Mouse (Mus musculus) inflammation-experienced regulatory T-cells, adult 6 months (primary cell): Measurements from ENCODE around the gene Gdpd2. TPM values are rescaled to one million over a fixed set of nuclear protein-coding genes. Genes with fewer than 3 reads are reported as not detected.

ENCODE experiments used
- ATAC-seq: one replicate; pipeline ENCODE4 v1.8.0; 2017
- polyA plus RNA-seq, 3 experiments: library from polyadenylated mRNA; unstranded; fragments of 100-300 nt; shearing (Covaris generic); gene quantifications; one replicate each; pipeline ENCODE4 v1.2.1; 2017

Gdpd2 gene
- polyA plus RNA-seq, 3 experiments from 2014 or later, result not detected

- ATAC-seq, result no peak
Observed at GRCm38 (mm10) chrX:100777655-100778234, 48.1 kb downstream of the Gdpd2 start.

DNA sequence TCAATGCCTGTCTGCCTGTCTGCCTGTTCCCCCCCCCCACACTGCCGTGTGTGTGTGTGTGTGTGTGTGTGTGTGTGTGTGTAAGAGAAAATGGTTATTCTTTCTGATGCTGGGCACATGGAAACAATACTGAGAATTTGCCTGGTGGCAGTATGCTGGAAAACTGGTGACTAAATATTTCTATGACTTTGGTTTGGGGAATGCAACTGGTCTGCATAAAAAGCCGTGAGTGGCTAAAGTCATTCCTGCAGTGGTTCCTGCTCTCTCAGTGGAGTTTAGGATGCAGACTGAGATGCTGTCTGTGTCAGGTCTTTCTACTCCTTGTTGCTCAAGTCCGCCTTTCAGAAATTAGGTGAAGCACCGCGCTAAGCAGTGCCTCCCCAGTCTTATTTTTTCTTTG is 48.7 kb downstream of the Gdpd2 start:
- no peak for ATAC-seq

Other genes with a start within 250 kb of the Gdpd2 start
- gene Igbp1, start 235.6 kb upstream of the Gdpd2 start, polyA plus RNA-seq, result 10 to 100 TPM; 72.8 to 90.9 (median 83.2) TPM
- not detected for gene Dgat2l6, start 205.0 kb upstream of the Gdpd2 start, polyA plus RNA-seq
- not detected for gene Awat1, start 157.6 kb upstream of the Gdpd2 start, polyA plus RNA-seq
- gene P2ry4, start 135.0 kb upstream of the Gdpd2 start, polyA plus RNA-seq, result under 1 TPM in 1 of 3 experiments, not detected in 2; 0.16 TPM
- gene Arr3, start 124.4 kb upstream of the Gdpd2 start, polyA plus RNA-seq, result not detected
- gene Kif4, start 104.1 kb upstream of the Gdpd2 start, polyA plus RNA-seq, result 10 to 100 TPM in 1 of 3 experiments, 1 to 10 TPM in 2; 1.9 to 19.0 (median 2.4) TPM
- 10 to 100 TPM; 48.5 to 78.3 (median 60.0) TPM for gene Pdzd11, start 103.3 kb upstream of the Gdpd2 start, polyA plus RNA-seq
- gene Dlg3, start 37.8 kb downstream of the Gdpd2 start, polyA plus RNA-seq, result 1 to 10 TPM; 1.3 to 7.7 (median 4.5) TPM